Mouse (Mus musculus) leukemia stem cell, adult 10-12 weeks (primary cell): ENCODE measurements around the gene Ajuba. TPM values are rescaled to one million over a fixed set of nuclear protein-coding genes. Genes with fewer than 3 reads are reported as not detected.

ENCODE experiments used
- polyA plus RNA-seq: library from polyadenylated mRNA; stranded (reverse); fragments of >175 nt; gene quantifications from 2 replicates; pipeline ENCODE4 v1.2.3, GENCODE M21; 2012; ENCODE audit warnings: low replicate concordance

The Ajuba gene
- polyA plus RNA-seq: 0.08 and 0.12 TPM in 2 replicates

GRCm38 (mm10) chr14:54577089-54577982 is at the start of gene Ajuba:
Ajuba (minus strand) TSS chr14:54577558.

DNA sequence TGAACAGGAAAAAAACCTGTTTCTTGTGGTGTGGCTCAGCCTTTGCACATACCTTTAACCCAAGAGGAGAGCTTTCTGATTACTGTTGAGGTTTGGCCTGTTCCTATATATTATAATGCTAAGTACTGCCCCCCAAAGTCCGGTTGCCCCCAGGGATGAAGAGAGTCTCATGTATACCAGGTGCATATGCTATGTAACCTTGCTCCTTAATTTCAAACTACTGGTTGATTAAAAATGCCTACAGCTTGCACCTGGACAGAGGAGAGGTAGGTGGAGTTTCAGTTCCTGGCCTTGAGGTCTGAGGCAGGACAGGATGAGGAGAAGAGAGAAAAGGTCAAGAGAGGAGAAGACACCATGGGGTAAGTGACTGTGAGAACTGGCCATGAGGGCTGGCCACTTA is 43.8 kb upstream of the Ajuba start, which contains the start of gene Psmb11:
Gene Psmb11, plus strand, starts transcription at position 301 of the 400 bp plus-strand sequence.

GRCm38 (mm10) chr14:54617897-54618365 is 40.6 kb upstream of the Ajuba start, which contains the start of gene Psmb5:
Psmb5 (minus strand) TSS chr14:54618022.

GRCm38 (mm10) chr14:54605752-54606321 is 28.5 kb upstream of the Ajuba start, which contains the start of gene 4931414P19Rik:
4931414P19Rik (minus strand) TSS chr14:54605993.

DNA sequence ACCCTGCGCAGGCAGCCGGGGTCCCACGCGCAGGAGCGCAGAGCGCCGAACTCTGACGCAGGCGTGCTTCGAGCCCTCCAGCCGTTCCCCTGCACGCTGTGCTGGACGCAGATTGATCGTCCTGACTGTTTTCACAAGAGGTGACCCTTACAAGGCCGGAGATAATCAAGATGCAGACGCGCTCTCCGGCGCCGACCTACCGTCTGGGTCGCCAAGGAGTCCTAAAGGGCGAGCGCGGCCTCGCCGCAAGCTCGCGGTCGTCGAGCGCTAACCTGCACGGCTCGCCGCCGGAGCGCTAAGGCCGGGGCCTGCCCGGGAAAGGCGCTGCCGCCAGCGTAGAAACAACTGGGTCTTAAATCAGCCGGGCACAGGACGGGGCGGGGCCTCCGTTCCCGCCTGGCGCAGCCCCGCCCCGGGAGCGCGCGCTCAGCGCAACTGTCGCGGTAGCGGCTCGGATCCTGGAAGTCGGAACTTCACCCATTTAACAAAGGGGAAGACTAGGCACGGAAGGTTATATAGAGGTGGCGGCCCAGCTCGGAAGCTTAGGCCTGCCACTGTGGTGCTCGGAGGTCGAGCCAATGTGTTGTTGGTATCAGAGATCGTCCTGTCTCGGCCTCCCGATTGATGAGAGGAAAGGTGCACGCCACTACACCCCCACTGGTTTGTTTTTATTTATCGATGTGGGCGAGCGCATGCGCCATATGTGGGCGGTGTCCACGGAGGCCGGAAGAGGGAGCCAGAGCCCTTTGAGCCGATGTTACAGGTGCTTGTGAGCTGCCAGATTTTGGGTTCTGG is 23.2 kb downstream of the Ajuba start, which contains the start of gene Haus4:
Gene Haus4, minus strand, starts transcription at position 642 of the 795 bp plus-strand sequence.

Other genes with a start within 250 kb of the Ajuba start
- gene Oxa1l, start 216.7 kb downstream of the Ajuba start, polyA plus RNA-seq: 143 and 225 TPM in 2 replicates
- 8.1 and 14.1 TPM in 2 replicates for gene Slc7a7, start 159.8 kb downstream of the Ajuba start, polyA plus RNA-seq
- gene Mrpl52, start 150.6 kb downstream of the Ajuba start, polyA plus RNA-seq: 1,477 and 3,957 TPM in 2 replicates
- gene Mmp14, start 145.9 kb downstream of the Ajuba start, polyA plus RNA-seq: 220 and 342 TPM in 2 replicates
- 496 and 711 TPM in 2 replicates for gene Lrp10, start 113.4 kb downstream of the Ajuba start, polyA plus RNA-seq
- 1.6 and 2.7 TPM in 2 replicates for gene Rem2, start 101.5 kb downstream of the Ajuba start, polyA plus RNA-seq
- gene Prmt5, start 60.0 kb downstream of the Ajuba start, polyA plus RNA-seq: 96.6 and 164 TPM in 2 replicates
- 15.6 and 36.3 TPM in 2 replicates for gene Haus4, start 22.9 kb downstream of the Ajuba start, polyA plus RNA-seq
- 2.6 and 13.9 TPM in 2 replicates for gene 4931414P19Rik, start 28.4 kb upstream of the Ajuba start, polyA plus RNA-seq
- 112 and 139 TPM in 2 replicates for gene Psmb5, start 40.5 kb upstream of the Ajuba start, polyA plus RNA-seq
- not detected in 2 replicates for gene Psmb11, start 43.9 kb upstream of the Ajuba start, polyA plus RNA-seq
- gene Gm17606, start 63.4 kb upstream of the Ajuba start, polyA plus RNA-seq: not detected in 2 replicates
- gene Cdh24, start 63.8 kb upstream of the Ajuba start, polyA plus RNA-seq: 2.7 and 4.7 TPM in 2 replicates
- gene 1700123O20Rik, start 108.7 kb upstream of the Ajuba start, polyA plus RNA-seq: 21.9 and 24.6 TPM in 2 replicates
- 173 and 343 TPM in 2 replicates for gene Acin1, start 109.4 kb upstream of the Ajuba start, polyA plus RNA-seq
- not detected in 2 replicates for gene Gm29776, start 121.3 kb upstream of the Ajuba start, polyA plus RNA-seq
- 1.6 and 3.1 TPM in 2 replicates for gene Cebpe, start 134.6 kb upstream of the Ajuba start, polyA plus RNA-seq
- gene Slc7a8, start 204.4 kb upstream of the Ajuba start, polyA plus RNA-seq: 19.6 and 21.8 TPM in 2 replicates
- not detected in 2 replicates for gene Rnf212b, start 236.6 kb upstream of the Ajuba start, polyA plus RNA-seq